Mouse (Mus musculus): ENCODE measurements around the gene Auts2. TPM values are rescaled to one million over a fixed set of nuclear protein-coding genes. Genes with fewer than 3 reads are reported as not detected.

Auts2 gene
- polyA plus RNA-seq, 1 experiment from 2014 or later, result 7.5 TPM

DNA sequence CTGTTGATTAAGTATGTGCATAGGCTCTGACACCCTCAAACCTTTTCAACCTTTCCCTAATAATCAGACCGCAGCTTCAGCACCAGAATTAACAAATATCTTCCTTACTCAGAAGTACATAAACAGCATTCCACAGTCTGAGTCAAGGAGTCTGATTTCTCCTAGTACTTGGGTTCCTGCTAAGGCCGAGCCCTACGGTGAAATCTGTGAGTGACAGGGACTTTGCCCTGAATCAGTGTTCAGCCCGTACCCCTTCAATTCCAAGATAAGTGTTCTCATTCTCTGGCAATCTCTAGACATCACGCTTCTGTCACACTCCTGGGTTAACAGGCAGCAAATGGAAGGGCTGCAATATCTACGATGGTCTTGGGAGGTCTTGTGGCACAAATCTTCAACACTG is 226.2 kb downstream of the Auts2 start:
- DNase-seq (ENCODE audit: low spot score), result no peak
- no peak for TF ChIP-seq CTCF (IDR thresholded peaks at IDR 0.05; ENCODE audit: low read depth)
- H3K27me3 ChIP-seq (ENCODE audit: insufficient read depth, low read length), result no peaks in the 10 kb centered on the region
- WGBS, result 76% methylated on average over 6 of the region's 6 CpGs
- H3K9ac ChIP-seq (ENCODE audit: low read depth, low read length), result no peak overlapping the region
- H3K27ac ChIP-seq, result no peak overlapping the region
- H3K4me1 ChIP-seq (replicated peaks; ENCODE audit: insufficient read depth, low read length), result no peaks in the 10 kb centered on the region
- H3K4me2 ChIP-seq (ENCODE audit: low read length), result no peak overlapping the region
- no peaks in the 10 kb centered on the region for H3K9me3 ChIP-seq (replicated peaks; ENCODE audit: low read length)
- no peaks in the 10 kb centered on the region for H3K36me3 ChIP-seq (ENCODE audit: insufficient read depth, low read length)
- ATAC-seq (replicated peaks; ENCODE audit: low FRiP score, low read depth), result no peak
- H3K4me3 ChIP-seq (replicated peaks; ENCODE audit: low read depth, low read length), result no peak overlapping the region

GRCm38 (mm10) chr5:132314300-132314699 is 228.8 kb downstream of the Auts2 start:
- Histone ChIP-seq H3K36me3 (ENCODE audit: insufficient read depth, low read length) (no peaks in the 10 kb centered on the region), H3K4me3 (replicated peaks; ENCODE audit: low read depth, low read length) (no peak overlapping the region), H3K27me3 (ENCODE audit: insufficient read depth, low read length) (no peaks in the 10 kb centered on the region), H3K9ac (ENCODE audit: low read depth, low read length) (no peak overlapping the region), H3K27ac (no peak overlapping the region), H3K4me2 (ENCODE audit: low read length) (no peak overlapping the region), H3K4me1 (replicated peaks; ENCODE audit: insufficient read depth, low read length) (no peaks in the 10 kb centered on the region), H3K9me3 (replicated peaks; ENCODE audit: low read length) (no peaks in the 10 kb centered on the region)
- TF ChIP-seq CTCF (IDR thresholded peaks at IDR 0.05; ENCODE audit: low read depth), result no peak
- no peak for ATAC-seq (replicated peaks; ENCODE audit: low FRiP score, low read depth)
- DNase-seq (ENCODE audit: low spot score), result no peak
- 90% methylated on average over 5 of the region's 5 CpGs for WGBS

DNA sequence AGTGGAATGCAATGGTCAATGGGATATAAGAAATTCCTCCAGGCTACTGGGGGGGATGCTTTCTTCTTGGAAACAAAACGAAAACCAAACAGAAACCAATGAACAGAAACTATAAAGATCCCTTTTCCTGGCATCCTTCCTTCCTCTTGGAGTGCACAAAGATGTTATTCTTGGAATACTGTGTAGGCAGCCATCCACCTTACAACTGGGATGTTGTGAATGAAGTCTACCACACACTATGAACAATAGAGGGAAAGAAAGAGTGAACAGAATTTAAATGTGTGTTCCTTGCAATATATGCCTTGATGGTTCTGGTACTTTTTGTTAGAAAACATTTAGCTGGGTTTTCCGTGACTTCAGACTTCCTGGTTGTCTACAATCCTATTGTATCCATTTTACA is 236.1 kb downstream of the Auts2 start:
- H3K4me1 ChIP-seq (replicated peaks; ENCODE audit: insufficient read depth, low read length), result 0 out of 2 replicates have a peak, but pooled peaks cover 2% of the 10 kb centered on the region
- H3K9me3 ChIP-seq (replicated peaks; ENCODE audit: low read length), result no peaks in the 10 kb centered on the region
- no peak overlapping the region for H3K27ac ChIP-seq
- no peak for DNase-seq (ENCODE audit: low spot score)
- no peak overlapping the region for H3K4me2 ChIP-seq (ENCODE audit: low read length)
- H3K27me3 ChIP-seq (ENCODE audit: insufficient read depth, low read length), result no peaks in the 10 kb centered on the region
- H3K4me3 ChIP-seq (replicated peaks; ENCODE audit: low read depth, low read length), result no peak overlapping the region
- 74% methylated on average over 2 of the region's 2 CpGs for WGBS
- ATAC-seq (replicated peaks; ENCODE audit: low FRiP score, low read depth), result no peak
- TF ChIP-seq CTCF (IDR thresholded peaks at IDR 0.05; ENCODE audit: low read depth), result no peak
- H3K9ac ChIP-seq (ENCODE audit: low read depth, low read length), result no peak overlapping the region
- H3K36me3 ChIP-seq (ENCODE audit: insufficient read depth, low read length), result no peaks in the 10 kb centered on the region

- Histone ChIP-seq H3K9ac (ENCODE audit: low read depth, low read length) (no peak overlapping the region), H3K27ac (no peak overlapping the region), H3K36me3 (ENCODE audit: insufficient read depth, low read length) (no peaks in the 10 kb centered on the region), H3K9me3 (replicated peaks; ENCODE audit: low read length) (no peaks in the 10 kb centered on the region), H3K27me3 (ENCODE audit: insufficient read depth, low read length) (no peaks in the 10 kb centered on the region), H3K4me2 (ENCODE audit: low read length) (no peak overlapping the region), H3K4me3 (replicated peaks; ENCODE audit: low read depth, low read length) (no peak overlapping the region), H3K4me1 (replicated peaks; ENCODE audit: insufficient read depth, low read length) (0 out of 2 replicates have a peak, but pooled peaks cover 2% of the 10 kb centered on the region)
- WGBS, result 22% methylated on average over 5 of the region's 5 CpGs
- DNase-seq (ENCODE audit: low spot score) (peak; percentile 89), ATAC-seq (replicated peaks; ENCODE audit: low FRiP score, low read depth) (no peak)
- no peak for TF ChIP-seq CTCF (IDR thresholded peaks at IDR 0.05; ENCODE audit: low read depth)
These were observed 237.7 kb downstream of the Auts2 start for GRCm38 (mm10) chr5:132305354-132305934.

- Histone ChIP-seq H3K27ac (no peak overlapping the region), H3K4me3 (replicated peaks; ENCODE audit: low read depth, low read length) (no peak overlapping the region), H3K9me3 (replicated peaks; ENCODE audit: low read length) (no peaks in the 10 kb centered on the region), H3K36me3 (ENCODE audit: insufficient read depth, low read length) (no peaks in the 10 kb centered on the region), H3K4me2 (ENCODE audit: low read length) (no peak overlapping the region), H3K9ac (ENCODE audit: low read depth, low read length) (no peak overlapping the region), H3K4me1 (replicated peaks; ENCODE audit: insufficient read depth, low read length) (0 out of 2 replicates have a peak, but pooled peaks cover 2% of the 10 kb centered on the region), H3K27me3 (ENCODE audit: insufficient read depth, low read length) (no peaks in the 10 kb centered on the region)
- DNase-seq (ENCODE audit: low spot score), result no peak
- ATAC-seq (replicated peaks; ENCODE audit: low FRiP score, low read depth), result no peak
- 93% methylated on average over 4 of the region's 4 CpGs for WGBS
- TF ChIP-seq CTCF (IDR thresholded peaks at IDR 0.05; ENCODE audit: low read depth), result no peak
These were observed 240.4 kb downstream of the Auts2 start for GRCm38 (mm10) chr5:132302778-132303177.

- H3K4me3 ChIP-seq (replicated peaks; ENCODE audit: low read depth, low read length), result no peak overlapping the region
- H3K9me3 ChIP-seq (replicated peaks; ENCODE audit: low read length), result no peaks in the 10 kb centered on the region
- no peaks in the 10 kb centered on the region for H3K27me3 ChIP-seq (ENCODE audit: insufficient read depth, low read length)
- no peak overlapping the region for H3K27ac ChIP-seq
- H3K4me1 ChIP-seq (replicated peaks; ENCODE audit: insufficient read depth, low read length), result 0 out of 2 replicates have a peak, but pooled peaks cover 2% of the 10 kb centered on the region
- H3K9ac ChIP-seq (ENCODE audit: low read depth, low read length), result no peak overlapping the region
- 30% methylated on average over 4 of the region's 4 CpGs for WGBS
- no peak for TF ChIP-seq CTCF (IDR thresholded peaks at IDR 0.05; ENCODE audit: low read depth)
- peak; percentile 34 for DNase-seq (ENCODE audit: low spot score)
- H3K36me3 ChIP-seq (ENCODE audit: insufficient read depth, low read length), result no peaks in the 10 kb centered on the region
- no peak overlapping the region for H3K4me2 ChIP-seq (ENCODE audit: low read length)
- no peak for ATAC-seq (replicated peaks; ENCODE audit: low FRiP score, low read depth)
These were observed 242.3 kb downstream of the Auts2 start for GRCm38 (mm10) chr5:132300794-132301193.

DNA sequence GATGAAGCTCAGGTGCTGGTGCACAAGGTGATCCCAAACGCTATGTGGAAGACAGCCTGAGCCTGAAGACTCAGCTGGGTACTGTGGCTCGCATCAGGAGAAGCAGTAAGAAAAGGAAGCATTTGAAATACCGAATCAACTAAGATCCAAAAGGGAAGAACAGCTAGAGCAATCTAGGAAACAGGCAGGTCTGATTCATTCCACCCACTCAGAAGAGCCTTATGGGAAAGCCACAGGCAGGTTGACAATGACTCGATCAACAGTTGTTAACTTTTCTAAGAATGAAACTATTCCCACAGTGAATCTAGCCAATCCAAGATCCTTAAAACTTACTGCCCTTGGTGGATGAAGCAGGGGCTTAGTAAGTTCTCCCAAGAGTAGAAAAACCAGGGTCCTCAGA is 243.4 kb downstream of the Auts2 start:
- Histone ChIP-seq H3K9ac (ENCODE audit: low read depth, low read length) (no peak overlapping the region), H3K4me2 (ENCODE audit: low read length) (no peak overlapping the region), H3K4me3 (replicated peaks; ENCODE audit: low read depth, low read length) (no peak overlapping the region), H3K27ac (no peak overlapping the region), H3K36me3 (ENCODE audit: insufficient read depth, low read length) (no peaks in the 10 kb centered on the region), H3K4me1 (replicated peaks; ENCODE audit: insufficient read depth, low read length) (no peaks in the 10 kb centered on the region), H3K9me3 (replicated peaks; ENCODE audit: low read length) (no peaks in the 10 kb centered on the region), H3K27me3 (ENCODE audit: insufficient read depth, low read length) (no peaks in the 10 kb centered on the region)
- WGBS, result 86% methylated on average over 4 of the region's 4 CpGs
- DNase-seq (ENCODE audit: low spot score), result no peak
- ATAC-seq (replicated peaks; ENCODE audit: low FRiP score, low read depth), result no peak
- TF ChIP-seq CTCF (IDR thresholded peaks at IDR 0.05; ENCODE audit: low read depth), result no peak

Measured in kidney, postnatal 0 days (tissue).